Mouse (Mus musculus) hindbrain, embryonic 15.5 days (tissue): ENCODE measurements around the gene Il13. TPM values are rescaled to one million over a fixed set of nuclear protein-coding genes. Genes with fewer than 3 reads are reported as not detected.

Source experiments
- ATAC-seq: fragments of 200-750 bp; cut with Nextera tagmentation; 2 replicates; pipeline ENCODE4 v1.8.0; 2017; ENCODE audit warnings: low read depth, moderate number of reproducible peaks, moderate TSS enrichment; ENCODE audit not compliant: low FRiP score
- H3K27ac ChIP-seq: fragments of 300-500 bp; sonication (generic); replicated peaks from 2 replicates; pipeline ENCODE4 v1.5.1; 2015; ENCODE audit warnings: mild to moderate bottlenecking, inconsistent platforms
- H3K27me3 ChIP-seq: fragments of 300-500 bp; sonication (generic); 2 replicates; pipeline ENCODE4 v1.6.1; 2015; ENCODE audit warnings: control low read depth, inconsistent platforms
- H3K36me3 ChIP-seq: fragments of 300-500 bp; sonication (generic); 2 replicates; pipeline ENCODE4 v1.6.1; 2015; ENCODE audit warnings: control low read depth, inconsistent platforms
- H3K4me1 ChIP-seq: fragments of 300-500 bp; sonication (generic); replicated peaks from 2 replicates; pipeline ENCODE4 v1.6.1; 2015; ENCODE audit warnings: control low read depth, inconsistent platforms
- H3K4me2 ChIP-seq: fragments of 300-500 bp; sonication (generic); 2 replicates; pipeline ENCODE4 v1.6.1; 2015; ENCODE audit warnings: moderate library complexity, mild to moderate bottlenecking, inconsistent platforms
- H3K4me3 ChIP-seq: fragments of 300-500 bp; sonication (generic); 2 replicates; pipeline ENCODE4 v1.5.1; 2015; ENCODE audit warnings: mild to moderate bottlenecking, inconsistent platforms
- H3K9ac ChIP-seq: fragments of 300-500 bp; sonication (generic); 2 replicates; pipeline ENCODE4 v1.6.1; 2015; ENCODE audit warnings: inconsistent platforms
- H3K9me3 ChIP-seq: fragments of 300-500 bp; sonication (generic); 2 replicates; pipeline ENCODE4 v1.6.1; 2016; ENCODE audit warnings: control low read depth, inconsistent platforms
- WGBS: fragments of 180-500 bp; shearing (Covaris S2); methylation state at CpG from one replicate; pipeline ENCODE4 v1.1.7; 2015; 5-methylcytosine and 5-hydroxymethylcytosine counted together
- polyA plus RNA-seq: library from polyadenylated mRNA; unstranded; fragments of >200 nt; fragmentation: Nextera tagmentation; extraction: Ambion mirVana; gene quantifications from 2 replicates; pipeline ENCODE4 v1.2.1, GENCODE M21; 2015

The Il13 gene
- polyA plus RNA-seq, 1 experiment from 2014 or later = not detected

- 69% methylated on average over 17 of the region's 17 CpGs for WGBS
- Histone ChIP-seq H3K9me3 (no peaks in the 10 kb centered on the region), H3K9ac (no peak overlapping the region), H3K27me3 (no peaks in the 10 kb centered on the region), H3K4me2 (no peak overlapping the region), H3K36me3 (no peaks in the 10 kb centered on the region), H3K4me3 (no peak overlapping the region), H3K4me1 (no peaks in the 10 kb centered on the region), H3K27ac (no peak overlapping the region)
- ATAC-seq = no peak
These were observed 7.6 kb downstream of the Il13 start for GRCm38 (mm10) chr11:53626802-53627373.

DNA sequence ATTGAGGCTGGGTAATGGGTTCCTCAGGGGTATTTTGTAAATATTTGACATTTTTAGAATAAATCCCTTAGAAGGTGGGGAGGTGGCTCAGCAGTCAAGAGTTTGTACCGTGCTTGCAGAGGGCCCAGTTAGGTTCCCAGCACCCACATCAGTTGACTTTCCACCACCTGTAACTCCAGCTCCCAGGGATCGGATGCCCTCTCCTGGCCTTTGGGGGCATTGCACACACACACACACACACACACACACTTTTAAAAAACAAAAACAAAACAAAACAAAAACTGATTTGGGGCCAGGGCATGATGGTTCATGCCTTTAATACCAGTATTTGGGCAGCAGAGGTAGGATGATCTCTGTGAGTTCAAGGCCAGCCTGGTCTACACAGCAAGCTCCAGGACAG, 10.4 kb downstream of the Il13 start:
- H3K4me2 ChIP-seq = no peak overlapping the region
- no peak overlapping the region for H3K4me3 ChIP-seq
- H3K27ac ChIP-seq = no peak overlapping the region
- ATAC-seq = no peak
- 94% methylated on average over 2 of the region's 2 CpGs for whole genome bisulfite sequencing
- no peaks in the 10 kb centered on the region for H3K27me3 ChIP-seq
- no peaks in the 10 kb centered on the region for H3K4me1 ChIP-seq
- H3K9me3 ChIP-seq = no peaks in the 10 kb centered on the region
- H3K9ac ChIP-seq = no peak overlapping the region
- no peaks in the 10 kb centered on the region for H3K36me3 ChIP-seq

- Histone ChIP-seq H3K4me2 (no peak overlapping the region), H3K27ac (no peak overlapping the region), H3K27me3 (no peaks in the 10 kb centered on the region), H3K36me3 (no peaks in the 10 kb centered on the region), H3K9me3 (no peaks in the 10 kb centered on the region), H3K9ac (no peak overlapping the region), H3K4me1 (no peaks in the 10 kb centered on the region), H3K4me3 (no peak overlapping the region)
- 96% methylated on average over 9 of the region's 9 CpGs for whole genome bisulfite sequencing
- no peak for ATAC-seq
These were observed 10.9 kb downstream of the Il13 start for GRCm38 (mm10) chr11:53623573-53623972.

DNA sequence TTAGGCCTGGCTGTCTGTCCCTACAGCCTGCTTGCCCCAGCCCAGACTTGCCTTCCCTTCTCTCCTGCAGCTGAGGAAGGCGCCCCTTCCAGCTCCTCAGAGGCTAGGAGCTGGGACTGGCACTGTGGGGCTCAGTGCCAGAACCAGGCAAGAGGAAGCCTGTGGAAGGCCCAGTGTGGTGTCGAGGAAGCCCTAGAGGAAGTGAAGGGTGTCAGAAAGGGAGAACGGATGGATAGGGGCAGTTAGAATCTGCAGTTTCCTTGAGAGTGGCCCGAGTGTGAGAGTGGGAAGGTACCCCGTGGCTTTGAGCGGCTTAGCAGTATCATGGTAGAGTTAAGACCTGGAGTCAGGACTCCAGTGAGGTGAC, 12.1 kb downstream of the Il13 start:
- no peaks in the 10 kb centered on the region for H3K27me3 ChIP-seq
- no peak overlapping the region for H3K27ac ChIP-seq
- no peak overlapping the region for H3K4me2 ChIP-seq
- H3K4me1 ChIP-seq = no peaks in the 10 kb centered on the region
- no peak overlapping the region for H3K9ac ChIP-seq
- no peak for ATAC-seq
- no peak overlapping the region for H3K4me3 ChIP-seq
- H3K36me3 ChIP-seq = no peaks in the 10 kb centered on the region
- WGBS = 88% methylated on average over 6 of the region's 6 CpGs
- H3K9me3 ChIP-seq = no peaks in the 10 kb centered on the region

DNA sequence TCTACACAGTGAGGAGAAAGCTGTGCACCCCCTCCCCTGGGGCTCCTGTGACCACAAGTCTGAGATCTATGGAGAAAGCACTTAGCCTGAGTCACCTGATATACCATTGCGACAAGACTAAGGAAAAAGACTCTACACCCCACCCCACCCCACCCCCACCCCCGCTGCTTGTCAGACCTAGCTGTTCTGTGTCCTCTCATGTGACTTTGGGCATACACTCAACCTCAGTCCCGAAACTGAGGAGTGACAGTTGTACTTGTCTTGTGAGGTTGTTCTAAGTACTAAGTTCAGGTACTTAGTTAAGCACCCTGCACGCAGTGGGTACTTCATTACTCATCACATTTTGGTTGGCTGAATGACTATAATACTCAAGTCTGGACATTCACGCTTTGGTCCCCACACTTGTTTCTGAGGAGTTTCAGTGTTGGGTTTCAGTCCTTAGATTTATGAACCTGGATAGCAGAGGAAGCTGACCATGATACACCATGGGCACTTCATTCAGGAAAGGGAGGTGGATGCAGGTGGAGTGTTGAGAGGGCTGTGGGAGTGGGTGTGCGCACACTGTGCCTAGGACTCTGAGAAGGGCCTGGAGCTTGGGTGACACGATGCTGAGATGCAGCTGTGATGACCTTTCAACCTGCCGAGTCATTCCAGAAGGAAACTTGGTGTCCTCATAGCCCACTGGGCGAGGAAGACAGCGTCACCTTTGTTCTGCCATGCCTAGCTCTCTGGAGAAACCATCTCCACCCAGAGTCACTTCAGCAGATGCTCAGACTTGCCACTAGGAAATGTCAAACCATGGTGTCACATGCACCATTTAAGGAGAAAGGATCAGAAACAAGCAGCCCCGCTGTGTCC, 12.7 kb downstream of the Il13 start:
- Histone ChIP-seq H3K36me3 (no peaks in the 10 kb centered on the region), H3K4me3 (no peak overlapping the region), H3K27ac (no peak overlapping the region), H3K9ac (no peak overlapping the region), H3K9me3 (no peaks in the 10 kb centered on the region), H3K4me2 (no peak overlapping the region), H3K27me3 (no peaks in the 10 kb centered on the region), H3K4me1 (no peaks in the 10 kb centered on the region)
- ATAC-seq = no peak
- WGBS = 90% methylated on average over 11 of the region's 11 CpGs

- H3K27ac ChIP-seq = no peak overlapping the region
- no peaks in the 10 kb centered on the region for H3K9me3 ChIP-seq
- H3K9ac ChIP-seq = no peak overlapping the region
- WGBS = 88% methylated on average over 4 of the region's 4 CpGs
- no peaks in the 10 kb centered on the region for H3K4me1 ChIP-seq
- H3K27me3 ChIP-seq = no peaks in the 10 kb centered on the region
- H3K36me3 ChIP-seq = no peaks in the 10 kb centered on the region
- no peak overlapping the region for H3K4me3 ChIP-seq
- ATAC-seq = no peak
- no peak overlapping the region for H3K4me2 ChIP-seq
These were observed 14.4 kb downstream of the Il13 start for GRCm38 (mm10) chr11:53620094-53620493.

DNA sequence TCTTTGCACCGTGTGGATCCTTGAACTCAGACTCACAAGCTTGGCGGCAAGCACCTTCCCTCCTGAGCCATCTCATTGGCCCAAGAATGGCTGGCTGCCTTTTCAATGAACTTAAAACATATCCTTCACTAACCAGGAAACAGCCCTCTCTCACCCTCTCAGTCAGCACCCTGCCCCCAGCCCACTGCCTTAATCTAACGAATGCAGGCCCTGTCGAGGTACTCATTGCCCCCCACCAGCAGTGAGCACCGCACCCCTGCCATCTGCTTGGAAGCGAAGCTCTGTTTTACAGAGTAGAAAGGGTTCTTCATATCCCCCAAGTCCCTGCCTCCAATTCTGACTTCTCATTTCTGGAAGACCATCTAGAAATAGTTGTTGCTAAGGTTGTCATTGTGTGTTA, 15.1 kb downstream of the Il13 start:
- Histone ChIP-seq H3K36me3 (no peaks in the 10 kb centered on the region), H3K9me3 (no peaks in the 10 kb centered on the region), H3K4me1 (no peaks in the 10 kb centered on the region), H3K9ac (no peak overlapping the region), H3K4me3 (no peak overlapping the region), H3K4me2 (no peak overlapping the region), H3K27me3 (no peaks in the 10 kb centered on the region), H3K27ac (no peak overlapping the region)
- no peak for ATAC-seq
- WGBS = 67% methylated on average over 6 of the region's 6 CpGs

DNA sequence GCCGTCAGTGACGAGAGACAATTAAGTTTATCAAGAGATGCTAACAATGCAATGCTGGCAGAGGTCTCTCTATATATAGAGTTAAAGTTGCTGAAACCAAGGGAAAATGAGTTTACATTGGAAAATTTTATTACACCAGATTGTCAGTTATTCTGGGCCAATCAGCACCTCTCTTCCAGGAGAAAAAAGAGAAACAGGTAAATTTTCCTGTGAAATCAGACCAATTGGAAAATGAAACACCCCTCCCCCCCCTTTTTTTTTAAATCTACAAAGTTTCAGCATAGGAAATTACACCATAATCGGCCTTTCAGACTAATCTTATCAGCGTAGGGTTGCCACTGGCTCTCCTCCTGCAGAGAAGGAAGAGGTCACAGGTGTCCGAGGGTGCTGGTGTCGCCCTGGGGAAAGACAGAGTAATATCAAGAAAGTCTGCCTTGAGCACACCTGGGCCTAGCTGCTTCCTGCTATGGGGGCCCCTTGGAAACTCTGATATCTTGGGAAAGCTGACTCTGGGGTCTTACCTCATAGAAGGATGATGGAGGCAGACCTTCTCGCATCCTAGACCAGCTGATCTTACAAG, 15.8 kb downstream of the Il13 start, which contains the start of gene Il4:
Gene Il4, minus strand, starts transcription at position 51 of the 580 bp plus-strand sequence.
- Histone ChIP-seq H3K4me1 (no peaks in the 10 kb centered on the region), H3K36me3 (no peaks in the 10 kb centered on the region), H3K4me3 (no peak within 1 kb of the TSS), H3K9ac (no peak within 1 kb of the TSS), H3K4me2 (no peak within 1 kb of the TSS), H3K9me3 (no peaks in the 10 kb centered on the region), H3K27ac (no peak within 1 kb of the TSS), H3K27me3 (no peaks in the 10 kb centered on the region)
- no peak for ATAC-seq
- 87% methylated on average over 7 of the region's 7 CpGs for WGBS

DNA sequence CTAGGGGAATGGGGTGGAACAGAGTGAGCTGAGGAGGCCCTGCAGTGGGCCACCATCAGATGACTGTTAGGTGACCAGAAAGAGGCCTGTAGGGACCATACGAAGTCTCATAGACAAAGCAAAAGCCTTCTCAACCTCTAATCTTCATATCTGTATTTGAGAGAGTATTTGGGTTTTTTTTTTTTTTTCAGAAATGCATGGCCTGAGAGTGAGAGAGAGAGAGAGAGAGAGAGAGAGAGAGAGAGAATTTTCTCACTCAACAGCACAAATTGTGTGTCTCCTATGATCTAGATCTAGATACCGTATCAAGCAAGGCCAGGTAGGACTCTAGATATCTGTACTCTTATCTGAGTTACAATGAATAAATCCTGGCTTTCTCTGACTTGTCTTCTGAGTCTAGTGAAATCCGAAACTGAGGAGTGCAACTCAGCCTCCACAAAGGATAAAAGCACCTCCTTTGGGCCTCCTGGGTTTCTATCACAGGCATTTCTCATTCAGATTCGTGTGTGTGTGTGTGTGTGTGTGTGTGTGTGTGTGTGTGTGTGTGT, 16.9 kb downstream of the Il13 start:
- ATAC-seq = no peak

GRCm38 (mm10) chr11:53616748-53617558, 17.5 kb downstream of the Il13 start:
- Histone ChIP-seq H3K4me1 (no peaks in the 10 kb centered on the region), H3K4me2 (no peak overlapping the region), H3K9me3 (no peaks in the 10 kb centered on the region), H3K27ac (no peak overlapping the region), H3K36me3 (no peaks in the 10 kb centered on the region), H3K9ac (no peak overlapping the region), H3K27me3 (no peaks in the 10 kb centered on the region), H3K4me3 (no peak overlapping the region)
- WGBS = 85% methylated on average over 8 of the region's 8 CpGs
- ATAC-seq = no peak

More for the DNA sequence above, 16.9 kb downstream of the Il13 start:
- Histone ChIP-seq H3K27ac (no peak overlapping the region), H3K4me1 (no peaks in the 10 kb centered on the region), H3K36me3 (no peaks in the 10 kb centered on the region), H3K27me3 (no peaks in the 10 kb centered on the region), H3K4me3 (no peak overlapping the region), H3K4me2 (no peak overlapping the region), H3K9ac (no peak overlapping the region), H3K9me3 (no peaks in the 10 kb centered on the region)
- WGBS = 64% methylated on average over 4 of the region's 4 CpGs

- no peak overlapping the region for H3K27ac ChIP-seq
- 92% methylated on average over 8 of the region's 8 CpGs for WGBS
- no peaks in the 10 kb centered on the region for H3K9me3 ChIP-seq
- no peak overlapping the region for H3K4me2 ChIP-seq
- no peak overlapping the region for H3K9ac ChIP-seq
- no peaks in the 10 kb centered on the region for H3K36me3 ChIP-seq
- no peak for ATAC-seq
- no peaks in the 10 kb centered on the region for H3K27me3 ChIP-seq
- no peaks in the 10 kb centered on the region for H3K4me1 ChIP-seq
- no peak overlapping the region for H3K4me3 ChIP-seq
These were observed 18.9 kb downstream of the Il13 start for GRCm38 (mm10) chr11:53615575-53615974.
